Mouse (Mus musculus) lung, adult 2 months (tissue): Measurements from ENCODE around the gene Lancl3.

ENCODE experiments used
- CTCF ChIP-seq: fragments of 200-500 bp; IDR thresholded peaks from 2 replicates; pipeline ENCODE4 v1.5.1; 2011; ENCODE audit warnings: mild to moderate bottlenecking, low read length, control low read depth; ENCODE audit not compliant: insufficient read depth
- POLR2A ChIP-seq: fragments of 200-500 bp; IDR thresholded peaks from 2 replicates; pipeline ENCODE4 v1.6.1; 2011; ENCODE audit warnings: low read depth, mild to moderate bottlenecking, control low read depth, low read length, borderline replicate concordance; ENCODE audit errors: extremely low read depth

GRCm38 (mm10) chrX:9248911-9249310 is 49.2 kb downstream of the Lancl3 start:
- TF ChIP-seq CTCF, result no peak
- no peak for TF ChIP-seq POLR2A
